Mouse (Mus musculus): ENCODE measurements around the gene Efemp2. TPM values are rescaled to one million over a fixed set of nuclear protein-coding genes. Genes with fewer than 3 reads are reported as not detected.

The Efemp2 gene
- polyA plus RNA-seq, 1 experiment from 2014 or later: 80.7 TPM

DNA sequence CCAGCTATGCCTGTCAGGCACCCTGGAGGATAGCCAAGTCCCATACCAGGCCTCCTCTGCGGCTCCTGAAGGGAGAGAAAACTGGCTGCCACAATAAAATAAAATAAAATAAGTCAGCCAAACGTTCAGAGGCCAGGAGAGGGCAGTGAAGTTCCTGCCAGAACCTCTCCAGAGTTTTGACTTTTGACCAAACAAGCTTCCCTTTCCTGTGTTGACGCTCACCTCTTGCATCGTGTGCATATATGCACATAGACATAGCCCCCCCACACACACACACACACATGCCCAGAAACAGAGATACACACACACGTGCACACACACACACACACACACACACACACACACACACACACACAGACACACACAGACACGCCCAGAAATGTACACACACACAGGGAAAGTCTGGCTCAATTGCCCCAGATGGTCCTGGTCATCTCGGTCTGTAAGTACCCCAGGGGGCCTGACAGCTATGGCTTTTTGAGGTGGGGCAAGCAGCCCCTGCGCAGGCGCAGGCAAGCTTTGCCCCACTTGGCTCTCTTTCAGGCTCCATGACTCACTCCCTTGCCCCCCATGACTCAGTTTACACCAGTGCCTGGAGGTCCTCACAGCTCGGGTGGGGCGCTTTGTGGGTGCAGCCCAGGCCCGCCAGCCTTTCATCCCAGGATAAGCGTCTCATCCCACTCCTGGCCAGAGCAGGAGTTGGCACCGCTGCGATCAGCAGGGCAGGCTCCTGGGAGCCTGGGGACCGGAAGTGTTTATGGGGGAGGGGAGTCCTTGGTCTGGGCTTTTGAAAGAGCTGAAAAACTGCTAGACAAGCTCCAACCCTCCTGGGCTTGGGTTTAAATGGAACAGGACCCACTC lies 40.5 kb upstream of the Efemp2 start:
- WGBS: 8% methylated on average over 16 of the region's 16 CpGs
- Histone ChIP-seq H3K9ac (peak overlapping the region; percentile 79), H3K9me3 (no peaks in the 10 kb centered on the region), H3K4me2 (peak overlapping the region; percentile 75), H3K4me3 (peak overlapping the region; percentile 49), H3K27me3 (replicated peaks) (peaks cover 12% of the 10 kb centered on the region; the same call in 1 of the 2 replicates), H3K27ac (replicated peaks) (peak overlapping the region; percentile 74), H3K36me3 (no peaks in the 10 kb centered on the region), H3K4me1 (peaks cover 19% of the 10 kb centered on the region)
- peak; percentile 56; the same call in 1 of the 2 replicates for ATAC-seq (ENCODE audit: extremely low read depth, insufficient number of reproducible peaks, low FRiP score, low TSS enrichment)

DNA sequence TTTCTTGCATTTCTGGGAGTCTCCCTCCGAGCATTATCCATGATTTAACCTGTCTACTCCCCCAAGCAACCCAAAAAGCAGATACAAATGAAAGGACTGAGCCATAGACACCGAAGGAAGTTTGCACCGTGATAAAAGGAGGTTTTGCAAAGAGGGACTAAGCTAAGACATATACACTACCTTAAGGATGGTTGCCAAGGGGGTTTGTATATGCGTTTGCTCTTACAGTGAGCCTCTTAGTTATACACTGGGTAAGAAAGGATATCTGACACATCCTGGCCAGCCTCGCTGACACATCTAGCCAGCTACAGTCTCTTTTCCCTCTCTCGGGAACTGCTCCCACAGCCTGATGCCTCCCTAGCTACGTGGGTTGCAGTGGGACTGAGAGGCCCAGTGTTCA lies 39.8 kb upstream of the Efemp2 start:
- no peaks in the 10 kb centered on the region for H3K9me3 ChIP-seq
- no peaks in the 10 kb centered on the region for H3K36me3 ChIP-seq
- no peak for ATAC-seq (ENCODE audit: extremely low read depth, insufficient number of reproducible peaks, low FRiP score, low TSS enrichment)
- H3K4me1 ChIP-seq: peaks cover 19% of the 10 kb centered on the region
- peak overlapping the region; percentile 74 for H3K27ac ChIP-seq (replicated peaks)
- WGBS: 46% methylated on average over 7 of the region's 7 CpGs
- H3K4me3 ChIP-seq: 0 out of 2 replicates have a peak overlapping the region, but pooled peaks have one; percentile 49
- H3K27me3 ChIP-seq (replicated peaks): peaks cover 12% of the 10 kb centered on the region; the same call in 1 of the 2 replicates
- H3K9ac ChIP-seq: peak overlapping the region; percentile 79
- peak overlapping the region; percentile 75 for H3K4me2 ChIP-seq

GRCm38 (mm10) chr19:5444371-5444908 lies 29.3 kb upstream of the Efemp2 start:
- Histone ChIP-seq H3K36me3 (no peaks in the 10 kb centered on the region), H3K27ac (replicated peaks) (no peak overlapping the region), H3K4me2 (no peak overlapping the region), H3K4me1 (peaks cover 19% of the 10 kb centered on the region), H3K4me3 (no peak overlapping the region), H3K9ac (no peak overlapping the region), H3K27me3 (replicated peaks) (peaks cover 61% of the 10 kb centered on the region), H3K9me3 (peaks cover 6% of the 10 kb centered on the region; the same call in 1 of the 2 replicates)
- no peak for ATAC-seq (ENCODE audit: extremely low read depth, insufficient number of reproducible peaks, low FRiP score, low TSS enrichment)
- WGBS: 56% methylated on average over 9 of the region's 9 CpGs

DNA sequence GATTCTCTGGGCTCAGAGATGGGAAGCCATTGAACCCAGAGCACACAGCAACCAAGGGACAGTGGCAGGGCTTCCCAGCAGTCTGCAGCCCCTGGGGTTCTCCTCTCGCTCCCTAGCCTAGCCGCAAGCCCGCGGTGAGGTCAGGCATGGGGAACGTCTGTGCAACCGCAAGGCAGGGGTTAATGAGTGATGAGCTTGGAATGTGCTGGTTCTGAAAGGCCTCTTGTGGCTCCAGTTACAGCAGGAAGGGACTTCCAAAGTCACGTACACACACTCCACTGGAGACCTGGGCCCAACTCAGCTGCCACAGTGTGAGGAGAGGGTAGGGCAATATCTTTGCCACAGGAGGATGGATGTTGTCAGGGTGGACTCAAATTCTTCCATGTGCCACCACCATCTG lies 28.8 kb upstream of the Efemp2 start:
- H3K27ac ChIP-seq (replicated peaks): no peak overlapping the region
- H3K4me3 ChIP-seq: no peak overlapping the region
- no peak for ATAC-seq (ENCODE audit: extremely low read depth, insufficient number of reproducible peaks, low FRiP score, low TSS enrichment)
- H3K36me3 ChIP-seq: no peaks in the 10 kb centered on the region
- WGBS: 29% methylated on average over 7 of the region's 7 CpGs
- peaks cover 66% of the 10 kb centered on the region for H3K27me3 ChIP-seq (replicated peaks)
- H3K4me2 ChIP-seq: no peak overlapping the region
- peaks cover 19% of the 10 kb centered on the region for H3K4me1 ChIP-seq
- peaks cover 6% of the 10 kb centered on the region; the same call in 1 of the 2 replicates for H3K9me3 ChIP-seq
- H3K9ac ChIP-seq: no peak overlapping the region

DNA sequence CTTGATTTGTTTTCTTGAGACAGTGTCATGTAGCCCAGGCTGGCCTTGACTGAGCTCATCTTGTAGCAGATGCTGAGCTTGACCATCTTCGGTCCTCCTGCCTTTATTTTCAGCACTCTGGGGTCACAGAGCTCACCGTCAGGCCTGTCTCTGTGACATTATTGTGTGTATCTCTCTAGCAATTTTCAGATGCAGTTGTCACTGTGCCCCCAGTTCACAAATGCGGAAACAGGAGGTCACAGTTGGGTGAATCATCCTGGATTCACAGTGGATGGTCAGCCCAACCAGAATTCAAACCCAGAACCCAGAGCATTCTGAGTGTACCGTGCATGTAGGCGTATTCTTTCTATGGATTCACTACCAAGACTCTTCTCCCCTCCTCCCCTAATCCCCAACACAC lies 28.0 kb upstream of the Efemp2 start:
- WGBS: 81% methylated on average over 5 of the region's 5 CpGs
- no peaks in the 10 kb centered on the region for H3K36me3 ChIP-seq
- ATAC-seq (ENCODE audit: extremely low read depth, insufficient number of reproducible peaks, low FRiP score, low TSS enrichment): no peak
- peaks cover 23% of the 10 kb centered on the region for H3K4me1 ChIP-seq
- H3K4me3 ChIP-seq: no peak overlapping the region
- H3K9me3 ChIP-seq: no peaks in the 10 kb centered on the region
- H3K27me3 ChIP-seq (replicated peaks): peaks cover 74% of the 10 kb centered on the region
- H3K9ac ChIP-seq: no peak overlapping the region
- H3K27ac ChIP-seq (replicated peaks): no peak overlapping the region
- H3K4me2 ChIP-seq: no peak overlapping the region

DNA sequence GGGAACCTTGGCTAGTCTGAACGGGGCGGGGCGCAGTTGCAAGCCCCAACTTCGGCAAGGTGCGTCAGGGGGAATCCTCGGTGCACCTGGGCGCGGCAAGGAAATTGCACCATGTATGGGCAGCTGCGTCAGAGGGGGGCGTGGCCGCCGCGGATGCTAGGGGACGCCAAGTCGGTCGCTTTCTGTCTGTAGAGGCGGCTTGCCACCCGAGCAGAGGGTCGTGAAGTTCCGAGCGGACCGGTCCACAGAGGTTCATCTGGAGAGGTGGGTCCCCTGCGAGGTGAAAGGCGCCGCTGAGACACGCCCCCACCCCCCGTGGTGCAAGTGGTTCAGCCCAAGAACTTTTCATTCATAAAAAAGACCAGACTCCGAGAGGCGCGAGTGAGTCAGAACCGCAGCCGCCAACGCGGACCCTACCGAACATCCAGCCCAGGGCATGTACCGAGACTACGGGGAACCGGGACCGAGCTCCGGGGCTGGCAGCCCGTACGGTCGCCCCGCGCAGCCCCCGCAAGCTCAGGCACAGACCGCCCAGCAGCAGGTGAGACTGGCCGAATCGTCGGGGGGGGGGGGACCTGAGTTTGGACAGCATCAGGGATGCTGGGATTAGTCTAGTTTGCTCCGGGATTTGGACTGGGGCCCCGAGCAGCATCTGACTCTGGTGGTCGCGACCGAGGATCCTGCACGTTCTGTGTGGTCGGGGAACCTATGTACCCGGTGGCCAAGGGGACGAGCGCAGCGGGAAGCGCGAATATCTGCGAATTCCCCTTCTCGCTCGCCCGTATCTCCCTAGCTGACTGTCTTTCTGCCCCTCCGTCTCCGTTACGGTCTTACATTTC lies 26.0 kb upstream of the Efemp2 start, which contains the start of gene Fosl1:
Gene Fosl1 (plus strand): TSS at position 33 of the 839 bp plus-strand sequence.
- no peaks in the 10 kb centered on the region for H3K36me3 ChIP-seq

DNA sequence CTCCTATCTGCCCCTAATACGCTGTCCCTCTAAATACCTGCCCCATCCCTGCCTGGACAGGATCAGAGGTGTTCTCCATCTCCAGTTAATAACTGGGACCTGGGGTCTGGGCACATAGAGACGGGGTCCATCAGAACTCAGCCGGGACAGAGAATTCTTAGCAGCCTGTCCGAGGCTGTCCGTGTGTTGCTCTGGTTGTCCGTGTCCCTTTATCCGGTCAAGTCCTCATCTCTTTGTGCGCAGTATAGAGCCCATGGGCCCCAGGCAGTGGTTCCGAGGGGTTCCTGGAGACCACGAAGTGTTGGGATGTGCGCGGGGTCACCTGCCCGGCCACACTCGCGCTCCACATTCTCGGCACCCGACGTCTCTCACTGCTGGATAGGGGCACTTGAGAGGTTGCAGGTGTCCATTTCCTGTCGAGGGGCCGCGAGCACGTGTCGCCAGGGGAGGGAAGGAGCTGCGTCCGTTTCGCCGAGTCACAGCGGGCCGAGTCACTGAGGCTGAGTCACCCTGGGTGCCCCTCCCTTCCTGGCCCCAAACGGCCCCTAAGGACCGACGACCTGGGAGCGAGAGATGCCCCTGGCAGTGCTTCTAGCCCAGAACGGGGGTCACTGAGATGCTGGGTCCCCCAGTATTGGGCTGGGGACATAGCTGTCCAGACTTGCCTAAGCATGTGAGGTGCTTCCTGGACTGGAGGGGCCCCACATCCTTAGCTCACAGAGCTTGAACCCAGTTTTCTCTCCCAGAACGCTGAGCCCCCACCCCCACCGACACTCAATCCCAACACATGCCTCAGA lies 25.2 kb upstream of the Efemp2 start:
- Histone ChIP-seq H3K9me3 (no peaks in the 10 kb centered on the region), H3K4me3 (peak overlapping the region; percentile 66), H3K9ac (peak overlapping the region; percentile 76; the same call in 1 of the 2 replicates), H3K4me1 (peaks cover 23% of the 10 kb centered on the region), H3K36me3 (peaks cover 4% of the 10 kb centered on the region), H3K4me2 (peak overlapping the region; percentile 94), H3K27me3 (replicated peaks) (peaks cover 80% of the 10 kb centered on the region), H3K27ac (replicated peaks) (no peak overlapping the region)
- 6% methylated on average over 36 of the region's 36 CpGs for WGBS
- peak; percentile 59; the same call in 1 of the 2 replicates for ATAC-seq (ENCODE audit: extremely low read depth, insufficient number of reproducible peaks, low FRiP score, low TSS enrichment)

More for the DNA sequence above, 26.0 kb upstream of the Efemp2 start, which contains the start of gene Fosl1:
- H3K27ac ChIP-seq (replicated peaks): no peak within 1 kb of the TSS
- peaks cover 82% of the 10 kb centered on the region for H3K27me3 ChIP-seq (replicated peaks)
- H3K4me2 ChIP-seq: peak within 1 kb of the TSS; percentile 94
- H3K4me1 ChIP-seq: peaks cover 23% of the 10 kb centered on the region
- peak; percentile 78 for ATAC-seq (ENCODE audit: extremely low read depth, insufficient number of reproducible peaks, low FRiP score, low TSS enrichment)
- no peaks in the 10 kb centered on the region for H3K9me3 ChIP-seq
- WGBS: under 1% methylated on average over 70 of the region's 70 CpGs
- H3K9ac ChIP-seq: peak within 1 kb of the TSS; percentile 76
- peak within 1 kb of the TSS; percentile 66 for H3K4me3 ChIP-seq

DNA sequence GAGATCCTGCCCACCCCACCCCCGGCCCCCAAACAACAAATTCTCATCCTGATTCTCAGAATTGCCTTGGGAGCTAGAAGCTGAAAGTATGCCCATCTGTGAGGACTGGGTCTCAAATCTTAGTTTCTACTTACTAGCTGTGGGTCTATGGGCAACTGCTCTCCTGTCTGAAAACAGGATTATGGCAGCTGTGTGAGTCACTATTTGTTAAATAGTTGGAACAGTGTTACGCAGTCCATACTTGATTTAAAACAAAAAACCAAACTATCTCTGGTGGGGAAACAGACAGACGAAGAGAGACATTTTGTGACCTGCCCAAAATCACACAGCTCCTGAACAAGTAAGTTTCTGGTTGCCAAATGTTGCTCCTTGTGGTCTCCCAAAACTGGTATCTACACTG lies 24.1 kb upstream of the Efemp2 start:
- WGBS: 68% methylated on average over 3 of the region's 3 CpGs
- no peak overlapping the region for H3K4me3 ChIP-seq
- H3K27ac ChIP-seq (replicated peaks): no peak overlapping the region
- no peak overlapping the region for H3K4me2 ChIP-seq
- H3K36me3 ChIP-seq: peaks cover 15% of the 10 kb centered on the region
- H3K9me3 ChIP-seq: no peaks in the 10 kb centered on the region
- no peak for ATAC-seq (ENCODE audit: extremely low read depth, insufficient number of reproducible peaks, low FRiP score, low TSS enrichment)
- H3K4me1 ChIP-seq: peaks cover 28% of the 10 kb centered on the region
- H3K27me3 ChIP-seq (replicated peaks): peaks cover 69% of the 10 kb centered on the region
- no peak overlapping the region for H3K9ac ChIP-seq

DNA sequence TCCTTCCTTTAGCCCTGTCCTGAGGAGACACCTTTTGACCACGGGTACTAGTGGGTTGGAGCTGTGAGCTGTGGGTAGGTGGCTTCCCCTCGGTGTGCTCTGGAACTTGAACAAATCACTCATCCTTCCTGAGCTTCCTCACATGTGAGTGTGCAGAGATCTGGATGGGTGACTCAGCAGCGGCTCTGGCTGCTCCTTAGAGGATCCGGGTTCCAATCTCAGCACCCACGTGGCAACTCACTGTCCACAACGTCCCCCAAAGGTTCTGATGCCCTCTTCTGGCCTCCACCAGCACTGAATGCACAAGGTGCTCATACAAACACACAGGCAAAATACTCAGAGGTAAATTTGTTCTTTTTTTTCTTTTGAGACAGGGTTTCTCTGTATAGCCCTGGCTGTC lies 22.0 kb upstream of the Efemp2 start:
- Histone ChIP-seq H3K36me3 (peaks cover 26% of the 10 kb centered on the region), H3K27ac (replicated peaks) (no peak overlapping the region), H3K9ac (no peak overlapping the region; the same call in 1 of the 2 replicates), H3K9me3 (no peaks in the 10 kb centered on the region), H3K4me1 (peaks cover 49% of the 10 kb centered on the region), H3K27me3 (replicated peaks) (peaks cover 48% of the 10 kb centered on the region), H3K4me2 (no peak overlapping the region), H3K4me3 (no peak overlapping the region)
- WGBS: 70% methylated on average over 6 of the region's 6 CpGs
- ATAC-seq (ENCODE audit: extremely low read depth, insufficient number of reproducible peaks, low FRiP score, low TSS enrichment): no peak

- peaks cover 26% of the 10 kb centered on the region for H3K36me3 ChIP-seq
- peak overlapping the region; percentile 85 for H3K4me3 ChIP-seq
- no peak for ATAC-seq (ENCODE audit: extremely low read depth, insufficient number of reproducible peaks, low FRiP score, low TSS enrichment)
- peaks cover 16% of the 10 kb centered on the region for H3K27me3 ChIP-seq (replicated peaks)
- H3K4me1 ChIP-seq: peaks cover 41% of the 10 kb centered on the region
- H3K9me3 ChIP-seq: no peaks in the 10 kb centered on the region
- WGBS: 69% methylated on average over 12 of the region's 12 CpGs
- H3K4me2 ChIP-seq: peak overlapping the region; percentile 92
- peak overlapping the region; percentile 94 for H3K9ac ChIP-seq
- H3K27ac ChIP-seq (replicated peaks): peak overlapping the region; percentile 93; the same call in 1 of the 2 replicates
Observed at GRCm38 (mm10) chr19:5455037-5455436, 18.7 kb upstream of the Efemp2 start.
